Comparison of ENCODE assay signal across 28 mouse cellular contexts in genomic region chr2:142797310-142797709, GRCm38 (mm10).
A peak's percentile ranks its signal among the peaks of the same experiment; 100 is the strongest.
DNase-seq lines count a peak whose midpoint lies in the region; ATAC-seq and TF ChIP-seq lines count a peak whose summit lies in the region.
"Had no signal": no experiment of that assay in that cellular context is flagged by ENCODE, and none has a peak within 500 bp of the region (broad histone marks: within the 10 kb centered on the region; RNA-seq: fewer than 3 reads in every experiment).

No protein-coding gene starts in this region.

- DNase-seq in embryonic facial prominence, embryonic 14.5 days (ENCODE audit: low spot score), result peak; percentile 44
- no peak for DNase-seq in embryonic facial prominence, embryonic 10.5 days (ENCODE audit: low spot score)
- DNase-seq in midbrain, embryonic 14.5 days, result peak; percentile 14
- no peak for DNase-seq in midbrain, postnatal 0 days (ENCODE audit: low spot score)
- DNase-seq in adrenal gland, adult 2 months, result no peak
- no peak for DNase-seq in left cerebral cortex, adult 11 months (ENCODE audit: low spot score)
- DNase-seq: adrenal gland, adult 8-10 months; adrenal gland, postnatal 25 days; B cell, adult 2 months; cerebellum, adult 18-20 months; cerebellum, adult 9-10 months; cerebellum, postnatal 25 days; gastrocnemius, postnatal 10 days; gastrocnemius, postnatal 36 days; heart, adult 2 months; heart, postnatal 14 days; heart, postnatal 4 days had no signal

- no peaks in the 10 kb centered on the region for H3K4me1 ChIP-seq in embryonic facial prominence, embryonic 14.5 days (ENCODE audit: control insufficient read depth, insufficient read depth, low read length)
- H3K4me1 ChIP-seq in embryonic facial prominence, embryonic 10.5 days, result no peaks in the 10 kb centered on the region
- no peaks in the 10 kb centered on the region for H3K4me1 ChIP-seq in midbrain, embryonic 14.5 days (ENCODE audit: control insufficient read depth, insufficient read depth, low read length)
- H3K4me1 ChIP-seq in midbrain, postnatal 0 days (ENCODE audit: insufficient read depth, low read length), result no peaks in the 10 kb centered on the region
- H3K4me1 ChIP-seq: embryonic facial prominence, embryonic 13.5 days; forebrain, embryonic 13.5 days; heart, embryonic 10.5 days; hindbrain, embryonic 12.5 days; hindbrain, embryonic 15.5 days had no signal

- TF ChIP-seq CTCF in midbrain, postnatal 0 days (IDR thresholded peaks at IDR 0.05), result no peak

- H3K27me3 ChIP-seq in embryonic facial prominence, embryonic 14.5 days (replicated peaks; ENCODE audit: control insufficient read depth, insufficient read depth, low read length), result no peaks in the 10 kb centered on the region
- H3K27me3 ChIP-seq in embryonic facial prominence, embryonic 10.5 days (replicated peaks; ENCODE audit: low read depth, poor library complexity, severe bottlenecking), result no peaks in the 10 kb centered on the region
- H3K27me3 ChIP-seq in midbrain, embryonic 14.5 days (ENCODE audit: control insufficient read depth, insufficient read depth, low read length), result no peaks in the 10 kb centered on the region
- no peaks in the 10 kb centered on the region for H3K27me3 ChIP-seq in midbrain, postnatal 0 days (ENCODE audit: insufficient read depth, low read length)
- H3K27me3 ChIP-seq: CH12.LX; embryonic facial prominence, embryonic 13.5 days; forebrain, embryonic 13.5 days; heart, embryonic 13.5 days; hindbrain, embryonic 12.5 days; hindbrain, embryonic 15.5 days had no signal

- no peak overlapping the region for H3K4me3 ChIP-seq in embryonic facial prominence, embryonic 14.5 days (ENCODE audit: low read depth, low read length)
- H3K4me3 ChIP-seq in embryonic facial prominence, embryonic 10.5 days, result no peak overlapping the region
- H3K4me3 ChIP-seq in midbrain, embryonic 14.5 days (replicated peaks; ENCODE audit: low read depth, low read length), result no peak overlapping the region
- no peak overlapping the region for H3K4me3 ChIP-seq in midbrain, postnatal 0 days (ENCODE audit: low read depth, low read length)
- H3K4me3 ChIP-seq: embryonic facial prominence, embryonic 13.5 days; forebrain, embryonic 10.5 days; forebrain, embryonic 13.5 days; heart, adult 2 months; heart, embryonic 10.5 days; heart, embryonic 13.5 days; hindbrain, embryonic 12.5 days; hindbrain, embryonic 15.5 days had no signal

- WGBS in embryonic facial prominence, embryonic 14.5 days, result 47% methylated on average over 6 of the region's 6 CpGs
- WGBS in embryonic facial prominence, embryonic 10.5 days, result 82% methylated on average over 6 of the region's 6 CpGs
- 69% methylated on average over 6 of the region's 6 CpGs for WGBS in midbrain, embryonic 14.5 days
- WGBS in midbrain, postnatal 0 days, result 52% methylated on average over 6 of the region's 6 CpGs

- H3K36me3 ChIP-seq in embryonic facial prominence, embryonic 14.5 days (ENCODE audit: control insufficient read depth, insufficient read depth, low read length), result no peaks in the 10 kb centered on the region
- no peaks in the 10 kb centered on the region for H3K36me3 ChIP-seq in embryonic facial prominence, embryonic 10.5 days (replicated peaks)
- no peaks in the 10 kb centered on the region for H3K36me3 ChIP-seq in midbrain, embryonic 14.5 days (ENCODE audit: control insufficient read depth, insufficient read depth, low read length)
- no peaks in the 10 kb centered on the region for H3K36me3 ChIP-seq in midbrain, postnatal 0 days (ENCODE audit: insufficient read depth, low read length)
- H3K36me3 ChIP-seq: embryonic facial prominence, embryonic 13.5 days; forebrain, embryonic 10.5 days; G1E; heart, embryonic 10.5 days; heart, embryonic 13.5 days; hindbrain, embryonic 12.5 days; hindbrain, embryonic 15.5 days had no signal

- no peak for ATAC-seq in embryonic facial prominence, embryonic 14.5 days (ENCODE audit: low read depth)
- no peak for ATAC-seq in midbrain, embryonic 14.5 days (ENCODE audit: low FRiP score, low TSS enrichment)
- no peak for ATAC-seq in midbrain, postnatal 0 days (ENCODE audit: low FRiP score)
- ATAC-seq in hematopoietic stem cell, adult 5-6 weeks (replicated peaks in 1 of 2; ENCODE audit: insufficient read depth in 1 of 2, low FRiP score in 2 of 2, low TSS enrichment in 1 of 2, low read depth in 1 of 2, poor library complexity in 2 of 2, severe bottlenecking in 2 of 2), result peak; percentile 75 to 86; a peak in 3 of 4 replicates
- ATAC-seq: forebrain, embryonic 13.5 days; forebrain, embryonic 16.5 days had no signal

- no peak overlapping the region for H3K27ac ChIP-seq in embryonic facial prominence, embryonic 14.5 days (replicated peaks; ENCODE audit: low read depth, low read length)
- H3K27ac ChIP-seq in embryonic facial prominence, embryonic 10.5 days (replicated peaks), result no peak overlapping the region
- no peak overlapping the region for H3K27ac ChIP-seq in midbrain, embryonic 14.5 days (replicated peaks; ENCODE audit: low read depth, low read length)
- H3K27ac ChIP-seq in midbrain, postnatal 0 days (ENCODE audit: low read depth, low read length), result no peak overlapping the region
- H3K27ac ChIP-seq: embryonic facial prominence, embryonic 13.5 days; forebrain, embryonic 10.5 days; forebrain, embryonic 13.5 days; heart, adult 2 months; heart, embryonic 10.5 days; heart, embryonic 13.5 days; hindbrain, embryonic 12.5 days; hindbrain, embryonic 15.5 days had no signal

- no peak overlapping the region for H3K4me2 ChIP-seq in embryonic facial prominence, embryonic 14.5 days (ENCODE audit: low read depth, low read length)
- H3K4me2 ChIP-seq in midbrain, embryonic 14.5 days (ENCODE audit: low read length), result no peak overlapping the region
- no peak overlapping the region for H3K4me2 ChIP-seq in midbrain, postnatal 0 days (ENCODE audit: low read depth, low read length, poor library complexity, severe bottlenecking)
- H3K4me2 ChIP-seq: embryonic facial prominence, embryonic 13.5 days; forebrain, embryonic 13.5 days; heart, embryonic 13.5 days; hindbrain, embryonic 12.5 days; hindbrain, embryonic 15.5 days had no signal

- no peaks in the 10 kb centered on the region for H3K9me3 ChIP-seq in embryonic facial prominence, embryonic 14.5 days (ENCODE audit: control insufficient read depth, low read length)
- H3K9me3 ChIP-seq in embryonic facial prominence, embryonic 10.5 days, result no peaks in the 10 kb centered on the region
- no peaks in the 10 kb centered on the region for H3K9me3 ChIP-seq in midbrain, embryonic 14.5 days (ENCODE audit: control insufficient read depth, low read length)
- H3K9me3 ChIP-seq in midbrain, postnatal 0 days (ENCODE audit: low read length), result no peaks in the 10 kb centered on the region
- H3K9me3 ChIP-seq: embryonic facial prominence, embryonic 13.5 days; forebrain, embryonic 10.5 days; forebrain, embryonic 13.5 days; G1E; heart, embryonic 10.5 days; heart, embryonic 13.5 days; hindbrain, embryonic 12.5 days; hindbrain, embryonic 15.5 days had no signal

- no peak overlapping the region for H3K9ac ChIP-seq in embryonic facial prominence, embryonic 14.5 days (ENCODE audit: low read depth, low read length)
- no peak overlapping the region for H3K9ac ChIP-seq in midbrain, embryonic 14.5 days (replicated peaks; ENCODE audit: low read length)
- H3K9ac ChIP-seq in midbrain, postnatal 0 days (replicated peaks; ENCODE audit: low read length, poor library complexity, severe bottlenecking), result no peak overlapping the region
- H3K9ac ChIP-seq: embryonic facial prominence, embryonic 13.5 days; forebrain, embryonic 13.5 days; heart, embryonic 13.5 days; hindbrain, embryonic 12.5 days; hindbrain, embryonic 15.5 days had no signal

Comparison
In these comparisons a context has a peak if more than half of its experiments do, and no peak if none do; other contexts are left out.
1. DNase-seq: peak in embryonic facial prominence, embryonic 14.5 days (single experiment) and midbrain, embryonic 14.5 days (single experiment); none in embryonic facial prominence, embryonic 10.5 days (single experiment), midbrain, postnatal 0 days (single experiment), adrenal gland, adult 2 months (single experiment) and left cerebral cortex, adult 11 months (single experiment).
2. ATAC-seq: peak in hematopoietic stem cell, adult 5-6 weeks (2 of 2); none in embryonic facial prominence, embryonic 14.5 days (single experiment), midbrain, embryonic 14.5 days (single experiment) and midbrain, postnatal 0 days (single experiment).